Mouse (Mus musculus) embryonic facial prominence, embryonic 12.5 days (tissue): ENCODE measurements around the gene Tspan18. TPM values are rescaled to one million over a fixed set of nuclear protein-coding genes. Genes with fewer than 3 reads are reported as not detected.
A peak's percentile ranks its signal among the peaks of the same experiment; 100 is the strongest.

Experiments used
- ATAC-seq: fragments of 200-750 bp; cut with Nextera tagmentation; 2 replicates; pipeline ENCODE4 v1.8.0; 2017; ENCODE audit not compliant: insufficient number of reproducible peaks, insufficient read depth, low FRiP score, low TSS enrichment
- H3K27ac ChIP-seq: fragments of 300-500 bp; sonication (generic); 2 replicates; pipeline ENCODE4 v1.5.1; 2016; ENCODE audit warnings: mild to moderate bottlenecking
- H3K27me3 ChIP-seq: fragments of 300-500 bp; sonication (generic); 2 replicates; pipeline ENCODE4 v1.6.1; 2016; ENCODE audit warnings: mild to moderate bottlenecking, moderate library complexity
- H3K36me3 ChIP-seq: fragments of 300-500 bp; sonication (generic); 2 replicates; pipeline ENCODE4 v1.6.1; 2016; ENCODE audit warnings: mild to moderate bottlenecking
- H3K4me1 ChIP-seq: fragments of 300-500 bp; sonication (generic); 2 replicates; pipeline ENCODE4 v1.6.1; 2016
- H3K4me2 ChIP-seq: fragments of 300-500 bp; sonication (generic); replicated peaks from 2 replicates; pipeline ENCODE4 v1.6.1; 2016; ENCODE audit warnings: mild to moderate bottlenecking, moderate library complexity
- H3K4me3 ChIP-seq: fragments of 300-500 bp; sonication (generic); 2 replicates; pipeline ENCODE4 v1.5.1; 2016; ENCODE audit warnings: mild to moderate bottlenecking
- H3K9ac ChIP-seq: fragments of 300-500 bp; sonication (generic); 2 replicates; pipeline ENCODE4 v1.6.1; 2016; ENCODE audit warnings: mild to moderate bottlenecking, moderate library complexity
- H3K9me3 ChIP-seq: fragments of 300-500 bp; sonication (generic); 2 replicates; pipeline ENCODE4 v1.6.1; 2016; ENCODE audit warnings: mild to moderate bottlenecking, moderate library complexity
- WGBS: fragments of 180-500 bp; shearing (Covaris S2); methylation state at CpG from one replicate; pipeline ENCODE4 v1.1.7; 2016; 5-methylcytosine and 5-hydroxymethylcytosine counted together
- polyA plus RNA-seq: library from polyadenylated mRNA; unstranded; fragments of >200 nt; fragmentation: Nextera tagmentation; extraction: Ambion mirVana; gene quantifications from 2 replicates; pipeline ENCODE4 v1.2.1, GENCODE M21; 2016

The Tspan18 gene
- polyA plus RNA-seq, 1 experiment from 2014 or later: 16.3 TPM

DNA sequence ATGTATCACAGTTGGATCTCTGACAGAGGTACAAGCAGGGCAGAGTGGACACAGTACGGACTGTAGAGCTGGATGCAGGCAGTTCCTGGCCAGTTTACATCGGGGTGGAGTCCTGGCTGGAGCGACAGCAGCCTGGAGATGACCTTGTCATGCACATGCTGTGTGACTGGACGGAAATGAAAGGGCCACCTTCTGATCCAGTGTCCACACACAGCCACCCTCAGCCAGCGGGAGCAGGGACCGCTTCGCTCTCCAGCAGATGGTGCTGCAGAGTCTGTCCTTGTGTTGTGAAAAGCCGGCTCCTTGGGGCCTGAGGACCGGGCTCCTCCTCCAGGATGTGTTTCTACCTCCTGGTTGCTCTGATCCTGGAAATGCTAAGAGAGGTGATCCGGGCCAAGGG lies 130.6 kb downstream of the Tspan18 start:
- Histone ChIP-seq H3K36me3 (no peaks in the 10 kb centered on the region; the same call in 1 of the 2 replicates), H3K27me3 (no peaks in the 10 kb centered on the region), H3K27ac (no peak overlapping the region), H3K4me2 (no peak overlapping the region), H3K9ac (no peak overlapping the region), H3K4me3 (no peak overlapping the region), H3K4me1 (0 out of 2 replicates have a peak, but pooled peaks cover 11% of the 10 kb centered on the region), H3K9me3 (no peaks in the 10 kb centered on the region)
- WGBS: 19% methylated on average over 10 of the region's 10 CpGs
- no peak for ATAC-seq

DNA sequence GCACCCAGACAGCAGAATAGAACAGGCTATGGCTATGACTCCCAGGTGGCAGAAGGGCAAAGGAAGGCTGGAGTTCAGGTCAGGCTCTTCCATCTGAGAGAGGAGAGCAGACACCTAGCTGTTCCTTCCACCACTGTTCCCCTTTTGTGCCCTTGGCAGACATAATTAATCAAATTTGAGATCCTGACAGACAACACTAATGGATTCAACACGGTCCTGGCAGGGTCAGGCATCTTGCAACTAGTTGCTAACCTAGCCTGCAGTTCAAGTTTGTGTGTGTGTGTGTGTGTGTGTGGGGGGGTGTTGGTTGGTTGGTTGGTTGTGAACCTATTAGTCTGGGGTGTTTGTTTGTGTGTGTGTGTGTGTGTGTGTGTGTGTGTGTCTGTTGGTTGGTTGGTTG lies 131.5 kb downstream of the Tspan18 start:
- ATAC-seq: no peak
- Histone ChIP-seq H3K9ac (no peak overlapping the region), H3K4me1 (0 out of 2 replicates have a peak, but pooled peaks cover 13% of the 10 kb centered on the region), H3K4me3 (no peak overlapping the region), H3K27me3 (no peaks in the 10 kb centered on the region), H3K27ac (no peak overlapping the region), H3K9me3 (no peaks in the 10 kb centered on the region), H3K36me3 (no peaks in the 10 kb centered on the region; the same call in 1 of the 2 replicates), H3K4me2 (no peak overlapping the region)
- WGBS: 31% methylated on average over 1 of the region's 1 CpGs

DNA sequence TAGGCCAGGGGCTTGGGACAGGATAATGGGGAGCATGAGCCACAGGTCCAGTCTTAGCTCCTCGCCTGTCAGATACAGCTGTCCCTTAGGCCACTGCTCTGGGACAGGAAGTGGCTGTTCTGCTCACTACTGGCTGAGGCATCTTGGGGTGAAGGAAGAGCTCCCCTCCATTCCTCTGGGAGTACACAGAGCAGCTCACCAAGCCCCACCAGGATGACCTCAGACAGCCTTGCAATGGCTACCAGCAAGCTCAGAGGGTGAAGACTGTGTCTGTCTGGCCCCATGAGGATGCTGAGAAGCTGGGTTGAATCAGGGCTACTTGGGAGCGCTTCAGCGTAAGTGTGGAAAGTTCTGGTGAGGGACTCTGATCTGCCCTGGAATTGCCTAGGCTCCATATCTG lies 132.3 kb downstream of the Tspan18 start:
- 0 out of 2 replicates have a peak, but pooled peaks cover 13% of the 10 kb centered on the region for H3K4me1 ChIP-seq
- no peak overlapping the region for H3K4me2 ChIP-seq
- no peak overlapping the region for H3K27ac ChIP-seq
- ATAC-seq: no peak
- no peak overlapping the region for H3K4me3 ChIP-seq
- no peaks in the 10 kb centered on the region for H3K9me3 ChIP-seq
- no peaks in the 10 kb centered on the region; the same call in 1 of the 2 replicates for H3K36me3 ChIP-seq
- no peaks in the 10 kb centered on the region for H3K27me3 ChIP-seq
- WGBS: 90% methylated on average over 3 of the region's 3 CpGs
- H3K9ac ChIP-seq: no peak overlapping the region

DNA sequence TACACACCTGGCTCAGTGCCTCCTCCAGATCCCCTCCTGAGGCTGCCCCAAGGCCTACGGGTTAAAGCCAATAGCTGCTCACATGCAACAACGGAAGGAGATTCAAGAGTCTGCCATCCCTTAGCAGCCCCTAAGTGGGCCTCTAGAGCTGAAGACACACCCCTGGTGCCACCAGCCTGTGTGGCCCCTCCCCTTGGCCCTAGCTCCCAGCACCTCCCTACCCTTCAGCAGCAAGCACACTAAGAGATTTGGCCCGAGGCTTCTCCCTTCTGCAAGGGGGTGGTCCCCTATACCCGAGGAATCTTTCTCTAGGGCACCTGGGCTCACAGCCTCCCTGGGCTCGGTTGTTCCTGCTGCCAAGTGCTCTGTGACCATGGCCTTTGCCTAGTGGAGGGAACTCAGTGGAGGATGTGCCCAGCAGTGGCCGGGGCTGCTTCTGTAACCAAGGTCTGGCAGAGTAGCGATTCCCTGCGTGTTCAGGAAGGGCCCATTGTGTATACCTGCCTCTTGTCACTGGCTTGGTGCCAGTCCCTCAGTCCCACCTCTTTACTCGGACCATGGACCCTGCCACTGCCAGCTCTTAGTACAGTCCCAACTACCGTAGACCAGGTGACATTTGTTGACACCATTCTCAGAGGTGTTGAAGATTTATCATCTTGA lies 133.5 kb downstream of the Tspan18 start:
- Histone ChIP-seq H3K4me3 (no peak overlapping the region), H3K27ac (no peak overlapping the region), H3K4me2 (no peak overlapping the region), H3K4me1 (0 out of 2 replicates have a peak, but pooled peaks cover 13% of the 10 kb centered on the region), H3K9ac (peak overlapping the region; percentile 12; the same call in 1 of the 2 replicates), H3K9me3 (no peaks in the 10 kb centered on the region), H3K27me3 (no peaks in the 10 kb centered on the region), H3K36me3 (no peaks in the 10 kb centered on the region; the same call in 1 of the 2 replicates)
- no peak for ATAC-seq
- 71% methylated on average over 10 of the region's 10 CpGs for WGBS

DNA sequence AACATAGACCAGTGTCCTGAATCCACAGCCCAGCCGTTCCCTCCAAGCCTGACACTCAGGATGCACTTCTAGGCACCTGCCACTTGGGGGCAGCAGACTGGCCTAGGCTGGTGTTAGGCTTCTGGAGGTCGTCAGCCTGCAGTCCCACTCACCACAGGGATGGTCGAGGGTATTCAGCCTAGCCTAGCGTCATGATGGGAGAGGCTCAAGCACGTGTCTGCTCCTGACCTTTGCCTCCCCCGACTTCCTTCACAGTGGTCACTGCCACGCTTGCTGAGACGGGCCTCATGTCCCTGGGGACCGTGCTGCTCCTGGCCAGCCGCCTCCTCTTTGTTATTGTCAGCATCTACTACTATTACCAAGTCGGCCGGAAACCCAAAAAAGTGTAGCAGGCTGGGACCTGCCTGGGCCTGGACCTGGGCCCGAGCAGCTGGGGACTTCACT lies 134.8 kb downstream of the Tspan18 start:
- ATAC-seq: no peak
- H3K4me3 ChIP-seq: no peak overlapping the region
- H3K9me3 ChIP-seq: no peaks in the 10 kb centered on the region
- WGBS: 40% methylated on average over 13 of the region's 13 CpGs
- 0 out of 2 replicates have a peak, but pooled peaks cover 13% of the 10 kb centered on the region for H3K4me1 ChIP-seq
- H3K36me3 ChIP-seq: no peaks in the 10 kb centered on the region; the same call in 1 of the 2 replicates
- H3K4me2 ChIP-seq: no peak overlapping the region
- H3K9ac ChIP-seq: no peak overlapping the region
- H3K27ac ChIP-seq: no peak overlapping the region
- H3K27me3 ChIP-seq: no peaks in the 10 kb centered on the region

DNA sequence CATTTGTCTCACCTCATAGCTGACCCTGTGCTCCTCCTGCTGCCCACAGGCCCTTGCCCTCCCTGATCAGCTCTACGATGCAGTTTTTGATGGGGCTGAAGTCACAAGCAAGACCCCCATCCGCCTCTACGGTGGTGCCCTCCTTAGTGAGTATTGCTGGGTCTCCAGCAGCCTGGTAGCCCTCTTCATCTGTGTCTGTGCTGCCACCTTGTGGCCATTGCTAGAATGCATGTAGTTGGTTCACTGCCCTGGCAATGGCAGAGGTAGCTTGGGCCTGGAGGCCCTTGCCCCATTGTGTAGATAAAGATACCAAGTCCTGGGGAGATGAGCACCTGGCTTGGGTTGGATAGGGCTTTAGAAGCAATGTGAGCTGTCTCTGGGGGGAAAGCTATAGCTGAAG lies 135.5 kb downstream of the Tspan18 start:
- ATAC-seq: no peak; the same call in 1 of the 2 replicates
- 17% methylated on average over 3 of the region's 3 CpGs for WGBS
- H3K27me3 ChIP-seq: no peaks in the 10 kb centered on the region
- H3K4me2 ChIP-seq: no peak overlapping the region
- no peak overlapping the region for H3K27ac ChIP-seq
- H3K4me3 ChIP-seq: no peak overlapping the region
- H3K4me1 ChIP-seq: 0 out of 2 replicates have a peak, but pooled peaks cover 13% of the 10 kb centered on the region
- H3K9ac ChIP-seq: no peak overlapping the region
- no peaks in the 10 kb centered on the region for H3K9me3 ChIP-seq
- H3K36me3 ChIP-seq: no peaks in the 10 kb centered on the region; the same call in 1 of the 2 replicates

DNA sequence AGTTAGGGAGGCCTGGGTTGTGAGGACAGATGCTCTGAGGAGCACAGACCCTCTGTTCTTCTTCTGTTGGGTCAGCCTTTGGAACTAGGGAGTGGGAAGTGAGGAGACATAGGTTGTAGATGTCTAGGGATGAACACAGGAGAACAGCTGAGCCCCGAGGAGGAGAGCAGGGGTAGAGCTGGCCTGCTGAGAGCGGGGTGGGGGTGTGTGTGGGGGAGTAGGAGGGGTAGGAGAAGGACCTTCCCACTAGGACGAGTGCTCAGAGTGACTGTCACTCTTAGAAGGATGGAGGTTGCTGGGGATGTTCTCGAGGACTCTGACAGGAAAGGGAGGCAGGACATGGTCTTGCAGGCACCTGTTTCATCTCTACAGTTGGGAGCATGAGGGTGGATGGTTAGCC lies 140.5 kb downstream of the Tspan18 start:
- peaks cover 34% of the 10 kb centered on the region for H3K4me1 ChIP-seq
- no peak for ATAC-seq
- WGBS: 71% methylated on average over 4 of the region's 4 CpGs
- H3K9ac ChIP-seq: no peak overlapping the region
- no peaks in the 10 kb centered on the region for H3K36me3 ChIP-seq
- no peak overlapping the region for H3K4me3 ChIP-seq
- no peaks in the 10 kb centered on the region for H3K9me3 ChIP-seq
- no peak overlapping the region for H3K27ac ChIP-seq
- no peaks in the 10 kb centered on the region for H3K27me3 ChIP-seq
- no peak overlapping the region for H3K4me2 ChIP-seq

DNA sequence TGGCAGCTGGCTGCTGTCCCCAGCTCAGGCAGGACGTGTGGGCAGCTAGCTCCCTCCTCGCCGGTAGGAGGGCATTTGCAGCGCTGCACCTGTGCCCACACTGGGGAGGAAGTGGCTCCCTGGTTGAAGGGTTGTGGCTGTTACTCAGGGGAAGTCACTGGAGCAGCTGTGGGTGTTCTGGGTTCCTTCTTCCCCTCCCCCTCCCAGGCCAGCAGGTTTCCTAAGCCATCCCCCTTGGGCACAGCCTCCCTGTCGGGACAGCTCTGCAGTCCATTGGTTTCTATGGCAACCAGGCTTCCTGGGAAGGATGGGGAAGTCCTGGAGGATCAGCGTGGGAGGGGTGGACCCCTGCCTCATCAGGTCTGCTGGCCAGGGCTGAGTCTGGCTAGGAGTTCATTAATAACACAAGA lies 141.6 kb downstream of the Tspan18 start:
- Histone ChIP-seq H3K9me3 (no peaks in the 10 kb centered on the region), H3K27ac (no peak overlapping the region), H3K4me2 (0 out of 2 replicates have a peak overlapping the region, but pooled peaks have one; percentile 1), H3K27me3 (no peaks in the 10 kb centered on the region), H3K9ac (no peak overlapping the region), H3K4me3 (no peak overlapping the region), H3K4me1 (peaks cover 31% of the 10 kb centered on the region), H3K36me3 (no peaks in the 10 kb centered on the region)
- ATAC-seq: no peak
- 9% methylated on average over 6 of the region's 6 CpGs for WGBS

DNA sequence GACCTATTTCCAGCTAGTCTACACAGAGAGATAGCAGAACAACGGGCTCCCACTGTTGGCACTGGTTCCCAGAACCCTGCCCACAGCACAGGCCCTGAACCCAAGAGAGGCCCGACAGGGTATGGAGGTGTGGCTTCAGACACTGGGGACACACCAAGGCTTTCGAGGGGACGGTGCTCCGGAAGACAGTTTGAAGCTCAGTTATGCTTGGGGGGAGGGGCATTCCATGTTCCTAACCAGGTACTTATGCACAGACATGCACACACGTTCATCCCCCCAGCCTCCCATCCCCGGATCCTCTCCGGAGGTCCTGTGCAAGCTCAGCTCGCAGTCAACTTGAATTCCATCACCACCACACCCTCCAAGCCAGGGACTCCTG lies 142.1 kb downstream of the Tspan18 start:
- no peak overlapping the region for H3K9ac ChIP-seq
- peaks cover 32% of the 10 kb centered on the region for H3K4me1 ChIP-seq
- no peaks in the 10 kb centered on the region for H3K36me3 ChIP-seq
- H3K4me2 ChIP-seq: 0 out of 2 replicates have a peak overlapping the region, but pooled peaks have one; percentile 1
- WGBS: 38% methylated on average over 9 of the region's 9 CpGs
- no peak overlapping the region for H3K27ac ChIP-seq
- H3K9me3 ChIP-seq: no peaks in the 10 kb centered on the region
- no peaks in the 10 kb centered on the region for H3K27me3 ChIP-seq
- H3K4me3 ChIP-seq: no peak overlapping the region
- no peak for ATAC-seq

DNA sequence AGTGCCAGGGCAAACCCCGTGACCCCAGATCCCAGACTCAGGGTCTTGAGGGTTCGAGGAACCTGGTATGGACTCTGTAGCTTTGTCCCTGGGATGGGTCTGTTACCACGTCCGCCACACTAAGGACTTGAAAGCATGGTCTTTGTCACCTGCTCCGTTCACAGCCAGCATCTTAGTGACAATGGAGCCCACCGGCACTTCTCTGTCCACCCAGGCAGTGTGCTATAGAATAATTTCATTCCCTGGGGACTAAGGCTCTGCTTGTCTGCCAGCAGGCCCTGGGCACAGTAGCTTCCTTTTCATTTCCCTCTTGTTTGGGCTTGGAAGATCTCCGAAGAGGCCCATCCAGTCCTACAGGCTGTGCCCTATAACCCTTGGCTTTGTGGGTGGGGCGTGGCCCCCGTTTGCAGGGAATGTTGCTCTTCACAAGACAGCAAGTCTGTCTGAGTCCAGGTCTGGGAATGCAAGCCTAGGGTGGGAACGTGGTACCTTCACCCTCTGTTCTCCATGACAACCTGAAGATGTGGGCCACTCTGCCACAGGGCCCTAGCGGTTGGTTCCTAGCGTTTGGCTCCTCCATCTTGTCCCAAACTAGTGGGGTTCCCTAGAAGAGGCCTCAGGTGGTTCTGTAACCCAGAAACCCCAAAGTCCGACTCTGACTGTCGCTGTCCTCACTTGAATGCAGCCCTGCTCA lies 142.7 kb downstream of the Tspan18 start:
- 73% methylated on average over 14 of the region's 14 CpGs for WGBS
- ATAC-seq: no peak
- no peaks in the 10 kb centered on the region for H3K36me3 ChIP-seq
- 0 out of 2 replicates have a peak overlapping the region, but pooled peaks have one; percentile 11 for H3K4me2 ChIP-seq
- no peak overlapping the region for H3K4me3 ChIP-seq
- H3K9ac ChIP-seq: no peak overlapping the region
- H3K27ac ChIP-seq: no peak overlapping the region
- H3K4me1 ChIP-seq: peaks cover 35% of the 10 kb centered on the region
- H3K27me3 ChIP-seq: 0 out of 2 replicates have a peak, but pooled peaks cover 2% of the 10 kb centered on the region
- H3K9me3 ChIP-seq: no peaks in the 10 kb centered on the region

DNA sequence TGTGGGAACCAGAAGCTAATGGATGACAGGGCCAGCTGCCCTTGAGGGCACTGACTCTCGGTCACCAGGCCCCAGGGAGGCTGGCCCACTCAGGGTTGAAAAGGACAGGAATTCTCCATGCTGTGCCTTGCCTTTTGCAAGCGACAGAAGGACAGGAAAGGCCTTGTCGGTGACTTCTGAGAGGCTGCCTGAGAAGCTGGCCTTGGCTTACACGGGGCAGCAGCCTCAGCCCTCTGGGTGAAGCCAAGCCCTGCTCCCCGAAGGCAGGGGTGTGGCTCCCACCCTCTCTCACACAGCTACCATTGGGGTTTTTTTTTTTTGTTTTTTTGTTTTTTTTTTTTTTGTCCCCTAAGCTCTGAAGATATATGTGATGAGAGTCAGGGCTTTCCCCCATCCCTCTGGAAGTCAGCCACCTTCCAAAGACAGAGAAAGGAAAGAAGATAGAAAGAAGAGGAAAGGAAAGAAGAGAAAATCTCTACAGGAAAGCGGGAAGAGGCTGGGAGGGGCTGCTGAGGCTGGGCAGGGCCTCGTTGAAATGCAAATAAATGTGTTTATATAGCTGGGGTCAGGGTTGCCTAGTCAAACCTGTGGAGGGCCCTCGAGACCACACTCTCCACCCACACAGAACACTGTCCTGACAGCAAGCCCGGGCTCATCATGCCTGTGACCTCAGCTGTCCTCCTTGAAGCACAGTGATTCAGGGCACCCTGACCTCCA lies 143.4 kb downstream of the Tspan18 start:
- 23% methylated on average over 9 of the region's 9 CpGs for WGBS
- Histone ChIP-seq H3K27me3 (0 out of 2 replicates have a peak, but pooled peaks cover 9% of the 10 kb centered on the region), H3K9me3 (no peaks in the 10 kb centered on the region), H3K27ac (no peak overlapping the region), H3K4me1 (peaks cover 35% of the 10 kb centered on the region), H3K9ac (no peak overlapping the region), H3K4me2 (0 out of 2 replicates have a peak overlapping the region, but pooled peaks have one; percentile 20), H3K4me3 (no peak overlapping the region), H3K36me3 (no peaks in the 10 kb centered on the region)
- no peak for ATAC-seq
